Mouse (Mus musculus): ENCODE results near the gene Cdk13. TPM values are rescaled to one million over a fixed set of nuclear protein-coding genes. Genes with fewer than 3 reads are reported as not detected.
A peak's percentile ranks its signal among the peaks of the same experiment; 100 is the strongest.

Cdk13 gene
- 26.3 and 27.9 TPM in 2 replicates for polyA plus RNA-seq (2014; fragmentation: Nextera tagmentation; extraction: Ambion mirVana)

GRCm38 (mm10) chr13:17804909-17805613 lies at the start of gene Cdk13:
Gene Cdk13, minus strand, starts transcription at chr13:17805097.
- Histone ChIP-seq H3K9ac (ENCODE audit: low read depth, low read length) (peak within 1 kb of the TSS; percentile 97), H3K4me3 (ENCODE audit: low read length) (peak within 1 kb of the TSS; percentile 77), H3K9me3 (ENCODE audit: control insufficient read depth, low read length) (no peaks in the 10 kb centered on the region), H3K4me1 (ENCODE audit: control insufficient read depth, insufficient read depth, low read length) (0 out of 2 replicates have a peak, but pooled peaks cover 8% of the 10 kb centered on the region), H3K4me2 (replicated peaks; ENCODE audit: low read depth, low read length) (peak within 1 kb of the TSS; percentile 82), H3K36me3 (ENCODE audit: control insufficient read depth, insufficient read depth, low read length) (0 out of 2 replicates have a peak, but pooled peaks cover 4% of the 10 kb centered on the region), H3K27ac (ENCODE audit: low read depth, low read length) (peak within 1 kb of the TSS; percentile 97), H3K27me3 (ENCODE audit: control insufficient read depth, insufficient read depth, low read length) (no peaks in the 10 kb centered on the region)
- WGBS = 0% methylated on average over 45 of the region's 110 CpGs
- peak; percentile 96 for ATAC-seq (ENCODE audit: low FRiP score, low TSS enrichment)

DNA sequence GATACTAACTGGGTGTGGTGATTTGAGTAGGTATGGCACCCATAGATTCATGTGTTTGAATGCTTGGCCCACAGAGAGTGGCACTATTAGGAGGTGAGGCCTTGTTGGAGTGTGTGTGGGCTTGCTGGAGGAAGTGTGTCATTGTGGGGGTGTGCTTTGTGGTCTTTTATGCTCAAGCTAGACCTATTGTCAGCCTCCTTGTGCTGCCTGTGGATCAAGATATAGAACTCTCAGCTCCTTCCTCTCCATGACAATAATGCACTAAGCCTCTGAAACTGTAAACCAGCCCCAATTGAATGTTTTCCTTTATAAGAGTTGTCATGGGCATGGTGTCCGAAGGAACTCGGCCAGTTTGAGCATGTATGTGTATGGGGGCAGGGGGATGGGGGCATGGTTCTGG lies 38.4 kb upstream of the Cdk13 start:
- Histone ChIP-seq H3K4me2 (replicated peaks; ENCODE audit: low read depth, low read length) (no peak overlapping the region), H3K4me3 (ENCODE audit: low read length) (no peak overlapping the region), H3K9me3 (ENCODE audit: control insufficient read depth, low read length) (no peaks in the 10 kb centered on the region), H3K9ac (ENCODE audit: low read depth, low read length) (no peak overlapping the region), H3K27ac (ENCODE audit: low read depth, low read length) (no peak overlapping the region), H3K36me3 (ENCODE audit: control insufficient read depth, insufficient read depth, low read length) (no peaks in the 10 kb centered on the region), H3K4me1 (ENCODE audit: control insufficient read depth, insufficient read depth, low read length) (no peaks in the 10 kb centered on the region), H3K27me3 (ENCODE audit: control insufficient read depth, insufficient read depth, low read length) (no peaks in the 10 kb centered on the region)
- WGBS = 85% methylated on average over 2 of the region's 2 CpGs
- ATAC-seq (ENCODE audit: low FRiP score, low TSS enrichment) = no peak

DNA sequence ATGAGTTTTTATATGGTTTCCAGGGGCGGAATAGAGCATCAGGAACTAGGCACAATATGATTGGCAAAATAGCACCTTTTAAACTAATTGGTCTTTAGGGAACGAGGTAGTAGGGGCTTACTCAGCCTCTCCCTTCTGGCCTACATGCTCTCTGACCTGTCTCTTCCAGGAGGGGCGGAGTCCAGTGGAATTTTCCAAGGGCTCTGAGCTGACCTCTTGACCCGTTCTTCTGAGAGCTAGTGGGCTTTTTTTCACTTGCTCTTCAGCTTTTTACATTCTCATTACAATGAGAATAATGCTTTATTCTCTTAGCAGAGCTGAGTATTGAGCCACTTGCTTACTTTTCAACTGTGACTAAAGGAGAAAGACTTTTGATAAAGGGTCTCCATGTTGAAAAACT lies 37.9 kb upstream of the Cdk13 start:
- Histone ChIP-seq H3K4me3 (ENCODE audit: low read length) (no peak overlapping the region), H3K27me3 (ENCODE audit: control insufficient read depth, insufficient read depth, low read length) (no peaks in the 10 kb centered on the region), H3K4me1 (ENCODE audit: control insufficient read depth, insufficient read depth, low read length) (no peaks in the 10 kb centered on the region), H3K4me2 (replicated peaks; ENCODE audit: low read depth, low read length) (no peak overlapping the region), H3K27ac (ENCODE audit: low read depth, low read length) (no peak overlapping the region), H3K36me3 (ENCODE audit: control insufficient read depth, insufficient read depth, low read length) (no peaks in the 10 kb centered on the region), H3K9me3 (ENCODE audit: control insufficient read depth, low read length) (no peaks in the 10 kb centered on the region), H3K9ac (ENCODE audit: low read depth, low read length) (no peak overlapping the region)
- WGBS = 58% methylated on average over 4 of the region's 4 CpGs
- no peak for ATAC-seq (ENCODE audit: low FRiP score, low TSS enrichment)

DNA sequence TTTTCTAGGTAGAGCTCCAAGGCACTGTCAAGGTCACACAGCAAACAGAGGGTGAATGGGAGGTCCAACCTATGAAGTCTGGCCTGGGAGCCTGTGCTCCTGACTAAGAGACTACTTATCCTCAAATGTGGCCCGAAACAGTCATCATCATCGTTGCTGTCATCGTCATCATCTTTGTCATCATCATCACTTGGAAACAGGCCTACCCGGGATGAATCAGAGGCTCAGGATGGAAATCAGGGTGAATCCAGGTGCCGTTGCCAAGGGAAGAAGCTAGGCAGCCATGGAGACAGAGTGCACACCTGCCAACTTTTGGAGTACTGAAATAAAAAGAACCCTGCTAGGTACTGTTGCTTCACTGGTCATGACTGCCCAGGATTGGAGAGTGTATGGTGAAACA lies 34.2 kb upstream of the Cdk13 start:
- Histone ChIP-seq H3K4me2 (replicated peaks; ENCODE audit: low read depth, low read length) (no peak overlapping the region), H3K27ac (ENCODE audit: low read depth, low read length) (no peak overlapping the region), H3K9ac (ENCODE audit: low read depth, low read length) (no peak overlapping the region), H3K4me1 (ENCODE audit: control insufficient read depth, insufficient read depth, low read length) (no peaks in the 10 kb centered on the region), H3K4me3 (ENCODE audit: low read length) (no peak overlapping the region), H3K9me3 (ENCODE audit: control insufficient read depth, low read length) (no peaks in the 10 kb centered on the region), H3K36me3 (ENCODE audit: control insufficient read depth, insufficient read depth, low read length) (no peaks in the 10 kb centered on the region), H3K27me3 (ENCODE audit: control insufficient read depth, insufficient read depth, low read length) (no peaks in the 10 kb centered on the region)
- ATAC-seq (ENCODE audit: low FRiP score, low TSS enrichment) = no peak; the same call in 1 of the 2 replicates
- 90% methylated on average over 5 of the region's 5 CpGs for WGBS

GRCm38 (mm10) chr13:17838484-17838851 lies 33.6 kb upstream of the Cdk13 start:
- peak; percentile 72; the same call in 1 of the 2 replicates for ATAC-seq (ENCODE audit: low FRiP score, low TSS enrichment)
- Histone ChIP-seq H3K27me3 (ENCODE audit: control insufficient read depth, insufficient read depth, low read length) (no peaks in the 10 kb centered on the region), H3K27ac (ENCODE audit: low read depth, low read length) (no peak overlapping the region), H3K9me3 (ENCODE audit: control insufficient read depth, low read length) (no peaks in the 10 kb centered on the region), H3K36me3 (ENCODE audit: control insufficient read depth, insufficient read depth, low read length) (no peaks in the 10 kb centered on the region), H3K9ac (ENCODE audit: low read depth, low read length) (no peak overlapping the region), H3K4me3 (ENCODE audit: low read length) (no peak overlapping the region), H3K4me2 (replicated peaks; ENCODE audit: low read depth, low read length) (no peak overlapping the region), H3K4me1 (ENCODE audit: control insufficient read depth, insufficient read depth, low read length) (no peaks in the 10 kb centered on the region)
- WGBS = 30% methylated on average over 4 of the region's 4 CpGs

DNA sequence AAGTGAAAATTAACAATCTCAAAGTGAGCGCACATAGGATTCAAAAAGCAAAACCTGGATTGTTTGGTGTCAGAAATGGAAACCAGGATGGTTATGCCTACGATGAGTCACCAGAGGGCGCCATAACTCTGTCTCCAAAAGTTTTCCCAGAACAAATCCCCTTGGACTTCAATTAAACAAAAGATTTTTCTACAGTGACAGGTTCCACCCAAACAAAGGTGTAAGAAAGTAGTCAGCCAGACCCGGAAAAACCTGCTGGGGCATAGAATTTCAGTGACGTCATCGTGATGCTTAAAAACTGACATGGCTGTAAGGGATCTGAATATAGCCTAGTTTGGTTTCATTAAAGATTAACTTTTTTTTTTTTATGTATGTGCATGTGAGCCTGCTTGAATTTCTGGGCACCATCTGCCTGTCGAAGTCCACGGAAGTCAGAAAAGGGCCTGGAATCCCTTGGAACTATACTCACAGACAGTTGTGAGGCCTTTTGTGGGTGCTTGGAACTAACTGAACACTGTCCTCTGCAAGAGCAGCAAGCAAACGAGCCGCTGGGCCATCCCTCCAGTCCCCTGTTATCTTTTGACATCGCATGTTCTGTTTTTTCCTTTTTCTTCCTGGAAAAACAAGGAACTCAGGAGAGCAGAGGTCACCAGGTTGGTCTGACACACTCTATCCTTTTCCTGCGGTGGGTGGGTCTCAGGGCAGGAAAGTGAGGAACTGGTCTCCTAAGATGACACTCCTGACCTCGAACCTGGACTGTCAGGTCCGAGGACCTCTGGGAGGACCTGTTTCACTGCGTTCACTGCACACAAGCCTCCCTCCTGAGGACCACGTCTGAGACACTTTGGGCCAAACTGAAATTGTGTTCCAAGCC lies 33.0 kb upstream of the Cdk13 start:
- Histone ChIP-seq H3K36me3 (ENCODE audit: control insufficient read depth, insufficient read depth, low read length) (no peaks in the 10 kb centered on the region), H3K4me3 (ENCODE audit: low read length) (no peak overlapping the region), H3K27me3 (ENCODE audit: control insufficient read depth, insufficient read depth, low read length) (no peaks in the 10 kb centered on the region), H3K4me1 (ENCODE audit: control insufficient read depth, insufficient read depth, low read length) (no peaks in the 10 kb centered on the region), H3K27ac (ENCODE audit: low read depth, low read length) (no peak overlapping the region), H3K9me3 (ENCODE audit: control insufficient read depth, low read length) (no peaks in the 10 kb centered on the region), H3K9ac (ENCODE audit: low read depth, low read length) (no peak overlapping the region), H3K4me2 (replicated peaks; ENCODE audit: low read depth, low read length) (no peak overlapping the region)
- ATAC-seq (ENCODE audit: low FRiP score, low TSS enrichment) = peak; percentile 65
- WGBS = 45% methylated on average over 16 of the region's 16 CpGs

GRCm38 (mm10) chr13:17836808-17837207 lies 31.9 kb upstream of the Cdk13 start:
- Histone ChIP-seq H3K9ac (ENCODE audit: low read depth, low read length) (no peak overlapping the region), H3K9me3 (ENCODE audit: control insufficient read depth, low read length) (no peaks in the 10 kb centered on the region), H3K27me3 (ENCODE audit: control insufficient read depth, insufficient read depth, low read length) (no peaks in the 10 kb centered on the region), H3K27ac (ENCODE audit: low read depth, low read length) (no peak overlapping the region), H3K36me3 (ENCODE audit: control insufficient read depth, insufficient read depth, low read length) (no peaks in the 10 kb centered on the region), H3K4me3 (ENCODE audit: low read length) (no peak overlapping the region), H3K4me1 (ENCODE audit: control insufficient read depth, insufficient read depth, low read length) (no peaks in the 10 kb centered on the region), H3K4me2 (replicated peaks; ENCODE audit: low read depth, low read length) (no peak overlapping the region)
- ATAC-seq (ENCODE audit: low FRiP score, low TSS enrichment) = no peak
- WGBS = 86% methylated on average over 7 of the region's 7 CpGs

DNA sequence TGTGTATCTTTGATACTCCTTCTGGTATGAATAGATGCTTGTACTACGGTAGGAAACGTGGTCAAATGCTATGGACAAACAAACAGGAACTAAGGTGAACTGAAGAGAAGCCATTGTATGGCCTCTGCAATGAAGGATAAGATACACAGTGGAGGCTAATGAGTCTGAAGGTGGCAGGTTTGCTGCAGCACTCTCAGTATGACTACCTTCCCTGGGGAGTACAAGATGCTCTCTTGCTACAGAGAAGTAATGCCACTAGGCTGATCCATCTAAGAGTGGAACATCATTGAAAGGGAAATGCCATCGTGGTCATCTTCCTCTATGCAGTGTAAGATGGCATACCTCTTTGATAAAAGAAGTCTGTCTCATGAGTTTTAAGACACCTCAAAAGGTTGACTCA lies 28.0 kb upstream of the Cdk13 start:
- WGBS = 66% methylated on average over 3 of the region's 3 CpGs
- Histone ChIP-seq H3K27ac (ENCODE audit: low read depth, low read length) (no peak overlapping the region), H3K4me3 (ENCODE audit: low read length) (no peak overlapping the region), H3K9ac (ENCODE audit: low read depth, low read length) (no peak overlapping the region), H3K4me2 (replicated peaks; ENCODE audit: low read depth, low read length) (no peak overlapping the region), H3K4me1 (ENCODE audit: control insufficient read depth, insufficient read depth, low read length) (no peaks in the 10 kb centered on the region), H3K36me3 (ENCODE audit: control insufficient read depth, insufficient read depth, low read length) (no peaks in the 10 kb centered on the region), H3K9me3 (ENCODE audit: control insufficient read depth, low read length) (no peaks in the 10 kb centered on the region), H3K27me3 (ENCODE audit: control insufficient read depth, insufficient read depth, low read length) (no peaks in the 10 kb centered on the region)
- ATAC-seq (ENCODE audit: low FRiP score, low TSS enrichment) = no peak

- H3K9me3 ChIP-seq (ENCODE audit: control insufficient read depth, low read length) = no peaks in the 10 kb centered on the region
- no peaks in the 10 kb centered on the region for H3K36me3 ChIP-seq (ENCODE audit: control insufficient read depth, insufficient read depth, low read length)
- H3K9ac ChIP-seq (ENCODE audit: low read depth, low read length) = no peak overlapping the region
- no peak overlapping the region for H3K4me2 ChIP-seq (replicated peaks; ENCODE audit: low read depth, low read length)
- no peaks in the 10 kb centered on the region for H3K4me1 ChIP-seq (ENCODE audit: control insufficient read depth, insufficient read depth, low read length)
- H3K4me3 ChIP-seq (ENCODE audit: low read length) = no peak overlapping the region
- H3K27me3 ChIP-seq (ENCODE audit: control insufficient read depth, insufficient read depth, low read length) = no peaks in the 10 kb centered on the region
- WGBS = 76% methylated on average over 2 of the region's 2 CpGs
- no peak overlapping the region for H3K27ac ChIP-seq (ENCODE audit: low read depth, low read length)
- ATAC-seq (ENCODE audit: low FRiP score, low TSS enrichment) = no peak
Observed at GRCm38 (mm10) chr13:17817226-17817625, 12.3 kb upstream of the Cdk13 start.

Measured in kidney, embryonic 14.5 days (tissue).